Mouse (Mus musculus) B cell, adult 67 days (primary cell): ENCODE data around the gene Sun2. TPM values are rescaled to one million over a fixed set of nuclear protein-coding genes. Genes with fewer than 3 reads are reported as not detected.

Experiments used
- total RNA-seq, 2 experiments: library from RNA; stranded (reverse); gene quantifications; 4 replicates each; pipeline ENCODE4 v1.2.4; 2023

Gene Sun2
- 100 to 1,000 TPM; 349 to 351 TPM for total RNA-seq

DNA sequence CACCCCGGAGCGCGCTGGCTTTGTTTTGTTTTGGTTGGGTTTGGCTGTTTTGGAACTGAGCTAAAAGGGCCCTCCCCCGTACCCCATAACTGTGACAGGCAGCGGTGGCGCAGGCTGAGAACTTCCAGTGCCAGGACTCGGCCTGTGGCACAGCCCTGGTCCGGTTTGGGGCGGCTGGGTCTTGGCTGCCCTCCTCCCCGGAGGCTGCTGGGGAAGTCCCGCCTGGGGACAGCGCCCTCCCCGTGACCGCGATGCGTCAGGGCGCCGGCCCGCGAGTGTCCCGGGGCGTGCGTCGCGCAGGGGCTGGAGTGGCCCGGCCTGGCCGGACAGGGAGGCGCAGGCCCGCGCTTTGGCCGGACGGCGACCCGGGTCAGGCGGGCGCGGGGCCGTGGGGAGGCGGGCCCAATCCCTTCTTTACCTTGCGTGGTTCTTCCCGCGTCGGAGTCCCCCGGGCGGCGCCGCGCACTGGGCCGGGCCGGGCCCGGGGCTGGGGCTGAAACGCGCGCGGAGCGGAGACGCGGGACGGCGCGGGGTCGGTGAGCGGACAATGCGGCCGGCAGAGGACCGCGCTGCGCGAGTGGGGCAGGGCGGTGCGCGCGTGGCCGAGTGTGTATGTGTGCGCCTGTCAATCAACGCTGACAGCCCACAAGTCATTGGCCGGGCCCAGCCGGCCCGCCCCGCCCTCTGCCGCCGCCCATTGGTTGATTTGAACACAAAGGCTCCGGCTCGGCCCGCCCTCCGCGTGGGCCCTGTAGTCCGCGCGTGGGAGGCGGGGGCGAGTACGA, at the start of gene Sun2:
TSS of gene Sun2 (minus strand) at position 616 of the 785 bp plus-strand sequence.

DNA sequence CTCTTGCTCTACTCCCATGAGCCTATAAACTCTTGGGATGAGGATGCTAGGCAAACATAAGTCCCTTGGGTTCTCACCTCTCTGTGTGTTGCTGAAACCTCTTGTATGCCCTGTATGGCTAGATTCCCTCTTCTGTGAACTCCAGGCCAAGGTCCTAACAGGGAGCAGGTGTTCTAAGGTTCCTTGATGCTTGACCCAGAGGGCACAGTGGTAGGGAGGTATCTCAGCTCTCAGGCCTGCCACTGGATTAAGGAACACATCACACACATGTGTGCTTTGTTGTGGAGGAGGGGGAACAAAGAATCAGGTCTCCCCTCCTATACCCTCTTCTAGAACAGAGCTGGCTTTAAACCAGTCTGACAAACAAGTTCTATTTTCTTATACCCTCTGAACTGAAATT, 35.4 kb upstream of the Sun2 start, which contains the start of gene Dnal4:
TSS of gene Dnal4 (minus strand) at position 101 of the 400 bp plus-strand sequence.

DNA sequence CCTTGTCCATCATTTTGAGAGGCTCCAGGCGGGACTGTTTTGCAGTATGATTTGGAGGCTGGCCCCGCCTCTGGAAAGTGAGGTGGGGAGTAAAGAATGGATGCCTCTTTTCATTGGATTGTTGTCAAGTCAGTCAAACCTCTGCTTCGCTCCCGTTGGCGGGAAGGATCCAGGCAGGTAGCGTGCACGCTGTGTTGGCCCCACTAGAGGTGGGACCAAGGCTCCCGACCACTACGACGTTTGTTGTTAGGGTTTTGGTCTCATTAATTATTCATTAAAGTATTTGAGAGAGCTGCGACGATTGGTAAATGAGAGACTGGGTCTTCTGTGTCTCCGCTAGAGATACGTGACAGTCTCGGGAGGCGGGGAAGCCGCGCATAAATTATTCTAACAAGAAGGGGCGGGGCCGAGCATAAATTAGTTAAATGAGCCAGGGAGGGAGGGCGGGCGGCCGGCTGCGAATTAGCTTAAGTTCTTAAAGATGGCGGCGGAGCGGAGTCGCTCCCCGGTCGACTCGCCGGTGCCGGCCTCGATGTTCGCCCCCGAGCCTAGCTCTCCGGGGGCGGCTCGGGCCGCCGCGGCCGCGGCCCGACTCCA, 51.8 kb downstream of the Sun2 start, which contains the start of gene Gtpbp1:
TSS of gene Gtpbp1 (plus strand) at position 420 of the 597 bp plus-strand sequence.

DNA sequence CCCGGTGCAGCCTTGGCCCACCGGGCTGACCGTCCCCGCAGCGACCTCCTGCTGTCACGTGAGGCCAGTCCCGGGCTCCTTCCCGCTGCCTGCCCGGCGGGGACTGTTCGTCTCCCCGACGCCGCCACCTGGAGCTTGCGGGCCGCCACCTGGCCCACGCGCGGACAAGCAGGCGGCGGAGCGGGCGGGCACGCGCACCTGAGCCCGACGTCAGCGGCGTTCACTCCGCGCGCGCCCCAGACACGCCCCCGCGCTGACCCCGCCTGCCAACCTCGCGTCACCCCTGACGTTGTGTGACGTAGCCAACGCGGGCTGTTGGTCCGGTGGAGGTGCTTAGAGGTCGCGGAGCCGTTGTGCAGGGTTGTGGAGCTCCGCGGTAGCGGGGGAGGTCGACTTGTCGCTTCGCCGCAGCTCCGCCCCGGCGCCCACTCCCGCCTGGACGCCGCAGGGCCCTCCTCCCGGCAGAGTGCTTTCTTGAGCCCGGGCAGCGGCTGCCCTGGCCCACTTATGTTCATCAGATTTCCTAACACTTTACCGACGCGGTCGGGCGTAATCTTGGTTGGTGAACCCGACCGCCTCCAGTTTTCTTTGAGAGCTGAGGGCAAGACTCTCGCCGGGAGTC, 54.6 kb downstream of the Sun2 start, which contains the start of gene Josd1:
TSS of gene Josd1 (minus strand) at position 274 of the 622 bp plus-strand sequence.

Other genes with a start within 250 kb of the Sun2 start
- gene Kcnj4, start 237.3 kb downstream of the Sun2 start, total RNA-seq, result not detected
- not detected for gene Kdelr3, start 226.1 kb downstream of the Sun2 start, total RNA-seq
- 100 to 1,000 TPM; 438 to 445 TPM for gene Ddx17, start 195.8 kb downstream of the Sun2 start, total RNA-seq
- gene Dmc1, start 137.4 kb downstream of the Sun2 start, total RNA-seq, result not detected
- 1 to 10 TPM; 3.3 to 3.6 TPM for gene Fam227a, start 83.6 kb downstream of the Sun2 start, total RNA-seq
- 1 to 10 TPM; 6.8 to 8.3 TPM for gene Cby1, start 83.3 kb downstream of the Sun2 start, total RNA-seq
- gene Tomm22, start 71.7 kb downstream of the Sun2 start, total RNA-seq, result 100 to 1,000 TPM; 105 to 109 TPM
- 10 to 100 TPM; 23.9 to 33.6 TPM for gene Josd1, start 54.6 kb downstream of the Sun2 start, total RNA-seq
- 10 to 100 TPM; 69.7 to 81.8 TPM for gene Gtpbp1, start 51.7 kb downstream of the Sun2 start, total RNA-seq
- gene Dnal4, start 35.3 kb upstream of the Sun2 start, total RNA-seq, result 10 to 100 TPM in 1 of 2 experiments, 1 to 10 TPM in 1; 7.8 to 11.4 TPM
- under 1 TPM; 0.15 TPM for gene Nptxr, start 62.2 kb upstream of the Sun2 start, total RNA-seq
- gene Npcd, start 91.7 kb upstream of the Sun2 start, total RNA-seq, result not detected
- gene Cbx6, start 92.2 kb upstream of the Sun2 start, total RNA-seq, result 10 to 100 TPM; 12.5 to 15.8 TPM
- 100 to 1,000 TPM; 396 to 482 TPM for gene Apobec3, start 149.1 kb upstream of the Sun2 start, total RNA-seq
- gene Cbx7, start 228.6 kb upstream of the Sun2 start, total RNA-seq, result 100 to 1,000 TPM; 142 TPM